Mouse (Mus musculus) hindbrain, embryonic 14.5 days (tissue): Measurements from ENCODE around the gene Mtln. TPM values are rescaled to one million over a fixed set of nuclear protein-coding genes. Genes with fewer than 3 reads are reported as not detected.

Source experiments
- ATAC-seq: fragments of 200-750 bp; cut with Nextera tagmentation; 2 replicates; pipeline ENCODE4 v1.8.0; 2017; ENCODE audit warnings: moderate number of reproducible peaks, mild to moderate bottlenecking, moderate TSS enrichment, moderate library complexity; ENCODE audit not compliant: low FRiP score
- DNase-seq: peaks from one replicate; pipeline ENCODE4 v3.0.0-alpha.2; 2015; ENCODE audit warnings: low spot score
- H3K27ac ChIP-seq: fragments of 300-500 bp; sonication (generic); 2 replicates; pipeline ENCODE4 v1.5.1; 2014; ENCODE audit warnings: mild to moderate bottlenecking, moderate library complexity
- H3K27me3 ChIP-seq: fragments of 300-500 bp; sonication (generic); 2 replicates; pipeline ENCODE4 v1.6.1; 2014; ENCODE audit warnings: mild to moderate bottlenecking, low read length, mixed read lengths; ENCODE audit not compliant: control insufficient read depth, insufficient read depth
- H3K36me3 ChIP-seq: fragments of 300-500 bp; sonication (generic); replicated peaks from 2 replicates; pipeline ENCODE4 v1.6.1; 2014; ENCODE audit not compliant: control insufficient read depth, insufficient read depth
- H3K4me1 ChIP-seq: fragments of 300-500 bp; sonication (generic); replicated peaks from 2 replicates; pipeline ENCODE4 v1.6.1; 2014; ENCODE audit warnings: antibody characterized with exemption, low read length, mixed read lengths; ENCODE audit not compliant: control insufficient read depth, insufficient read depth
- H3K4me2 ChIP-seq: fragments of 300-500 bp; sonication (generic); replicated peaks from 2 replicates; pipeline ENCODE4 v1.6.1; 2014; ENCODE audit warnings: mild to moderate bottlenecking, moderate library complexity
- H3K4me3 ChIP-seq: fragments of 300-500 bp; sonication (generic); replicated peaks from 2 replicates; pipeline ENCODE4 v1.5.1; 2014; ENCODE audit warnings: mild to moderate bottlenecking, low read length
- H3K9ac ChIP-seq: fragments of 300-500 bp; sonication (generic); 2 replicates; pipeline ENCODE4 v1.6.1; 2014
- H3K9me3 ChIP-seq: fragments of 300-500 bp; sonication (generic); 2 replicates; pipeline ENCODE4 v1.6.1; 2016; ENCODE audit warnings: low read length; ENCODE audit not compliant: control insufficient read depth
- WGBS: fragments of 180-500 bp; shearing (Covaris S2); extraction: QIAGEN DNeasy Blood & Tissue Kit; methylation state at CpG from one replicate; pipeline ENCODE4 v1.1.7; 2014; 5-methylcytosine and 5-hydroxymethylcytosine counted together
- polyA plus RNA-seq: library from polyadenylated mRNA; unstranded; fragments of >200 nt; fragmentation: Nextera tagmentation; extraction: Ambion mirVana; gene quantifications from 2 replicates; pipeline ENCODE4 v1.2.1, GENCODE M21; 2014

Gene Mtln
- polyA plus RNA-seq, 1 experiment from 2014 or later: 50.9 TPM

DNA sequence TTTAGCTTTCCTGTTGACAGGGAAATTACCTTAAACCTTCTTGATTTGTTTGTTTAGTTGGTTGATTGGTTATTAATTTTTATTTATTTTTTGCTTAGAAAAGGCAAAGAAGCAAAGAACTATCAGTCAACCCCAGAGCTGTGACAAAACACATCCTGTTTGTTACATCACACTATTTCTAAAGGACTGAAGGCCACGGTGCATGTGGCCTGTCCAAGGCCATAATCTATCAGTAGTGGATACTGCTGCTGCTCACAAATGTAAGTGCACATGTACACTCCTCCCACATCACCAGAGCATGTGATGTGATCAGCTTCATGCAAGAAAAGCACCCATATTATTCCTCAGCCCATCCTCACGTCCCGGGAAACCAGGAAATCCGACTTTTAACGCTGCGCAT, 32.3 kb downstream of the Mtln start:
- ATAC-seq: no peak
- Histone ChIP-seq H3K27me3 (no peaks in the 10 kb centered on the region), H3K4me2 (no peak overlapping the region), H3K9ac (no peak overlapping the region), H3K4me1 (no peaks in the 10 kb centered on the region), H3K9me3 (no peaks in the 10 kb centered on the region), H3K27ac (no peak overlapping the region), H3K4me3 (no peak overlapping the region), H3K36me3 (peaks cover 18% of the 10 kb centered on the region)
- WGBS: 96% methylated on average over 6 of the region's 6 CpGs
- no peak for DNase-seq

GRCm38 (mm10) chr2:127759157-127759880, 33.0 kb downstream of the Mtln start:
- Histone ChIP-seq H3K27me3 (no peaks in the 10 kb centered on the region), H3K27ac (no peak overlapping the region), H3K4me3 (no peak overlapping the region), H3K4me1 (no peaks in the 10 kb centered on the region), H3K9me3 (no peaks in the 10 kb centered on the region), H3K4me2 (no peak overlapping the region), H3K9ac (no peak overlapping the region), H3K36me3 (peaks cover 14% of the 10 kb centered on the region)
- ATAC-seq: no peak
- DNase-seq: no peak
- WGBS: 91% methylated on average over 5 of the region's 5 CpGs

- no peaks in the 10 kb centered on the region for H3K27me3 ChIP-seq
- no peak overlapping the region for H3K4me2 ChIP-seq
- H3K4me3 ChIP-seq: no peak overlapping the region
- ATAC-seq (peak; percentile 60; the same call in 1 of the 2 replicates), DNase-seq (peak; percentile 26)
- H3K36me3 ChIP-seq: peaks cover 8% of the 10 kb centered on the region
- no peaks in the 10 kb centered on the region for H3K9me3 ChIP-seq
- 33% methylated on average over 8 of the region's 8 CpGs for WGBS
- H3K4me1 ChIP-seq: no peaks in the 10 kb centered on the region
- H3K9ac ChIP-seq: no peak overlapping the region
- H3K27ac ChIP-seq: no peak overlapping the region
Observed at GRCm38 (mm10) chr2:127757171-127757570, 35.1 kb downstream of the Mtln start.

GRCm38 (mm10) chr2:127754113-127754512, 38.2 kb downstream of the Mtln start:
- H3K9me3 ChIP-seq: no peaks in the 10 kb centered on the region
- no peaks in the 10 kb centered on the region for H3K4me1 ChIP-seq
- no peak overlapping the region for H3K4me2 ChIP-seq
- H3K36me3 ChIP-seq: no peaks in the 10 kb centered on the region
- ATAC-seq (no peak), DNase-seq (no peak)
- H3K27ac ChIP-seq: no peak overlapping the region
- H3K9ac ChIP-seq: no peak overlapping the region
- no peak overlapping the region for H3K4me3 ChIP-seq
- WGBS: 91% methylated on average over 4 of the region's 4 CpGs
- H3K27me3 ChIP-seq: no peaks in the 10 kb centered on the region

- Histone ChIP-seq H3K9ac (no peak overlapping the region), H3K4me1 (no peaks in the 10 kb centered on the region), H3K27me3 (no peaks in the 10 kb centered on the region), H3K27ac (no peak overlapping the region), H3K36me3 (no peaks in the 10 kb centered on the region), H3K4me3 (no peak overlapping the region), H3K4me2 (no peak overlapping the region), H3K9me3 (no peaks in the 10 kb centered on the region)
- DNase-seq: no peak
- ATAC-seq: no peak
- WGBS: 71% methylated on average over 11 of the region's 11 CpGs
Observed at GRCm38 (mm10) chr2:127751849-127752610, 40.3 kb downstream of the Mtln start.

DNA sequence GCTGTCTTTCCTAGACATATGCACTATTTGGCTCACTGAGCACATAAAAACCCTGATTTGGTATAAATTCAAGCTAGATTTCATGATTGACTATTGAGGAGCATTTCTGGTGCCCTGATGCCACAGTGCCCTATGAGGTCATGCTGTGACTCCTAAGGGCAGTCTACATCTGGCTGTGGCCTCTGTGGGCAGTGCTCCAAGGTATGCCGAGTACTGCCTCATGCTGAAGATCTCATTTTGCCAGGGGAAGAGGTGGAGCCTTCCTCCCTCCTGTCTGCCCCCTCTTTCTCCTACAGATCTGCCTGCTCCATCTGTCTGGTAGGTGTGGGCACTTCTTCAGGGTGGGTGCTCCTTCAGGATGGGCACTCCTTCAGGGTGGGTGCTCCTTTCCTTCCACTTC, 42.9 kb downstream of the Mtln start:
- no peak overlapping the region for H3K4me3 ChIP-seq

DNA sequence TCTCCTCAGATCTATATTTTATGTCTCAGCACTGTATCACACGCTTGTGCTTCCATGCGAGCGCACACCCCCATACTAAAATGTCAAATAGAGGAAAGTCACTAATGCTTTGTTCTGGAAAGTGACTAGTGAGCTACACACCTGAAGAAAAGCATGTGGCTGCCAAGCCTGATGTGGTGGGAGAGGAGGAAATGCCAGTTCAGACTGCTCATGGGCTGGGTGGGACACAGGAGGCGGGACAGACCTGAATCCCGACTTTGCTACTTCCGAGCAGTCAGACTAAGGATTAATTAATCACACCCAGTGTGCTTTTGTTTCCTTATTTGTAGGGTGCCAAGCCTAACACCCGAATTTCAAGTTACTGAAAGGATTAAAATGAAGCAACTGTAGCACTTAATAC, 44.0 kb downstream of the Mtln start:
- no peak for ATAC-seq
- DNase-seq: no peak
- H3K27ac ChIP-seq: no peak overlapping the region
- H3K9ac ChIP-seq: no peak overlapping the region
- H3K9me3 ChIP-seq: no peaks in the 10 kb centered on the region
- no peaks in the 10 kb centered on the region; the same call in 1 of the 2 replicates for H3K36me3 ChIP-seq
- H3K4me2 ChIP-seq: no peak overlapping the region
- WGBS: 73% methylated on average over 7 of the region's 7 CpGs
- H3K4me1 ChIP-seq: no peaks in the 10 kb centered on the region
- no peak overlapping the region for H3K4me3 ChIP-seq
- H3K27me3 ChIP-seq: no peaks in the 10 kb centered on the region

More for the DNA sequence above, 42.9 kb downstream of the Mtln start:
- no peaks in the 10 kb centered on the region; the same call in 1 of the 2 replicates for H3K36me3 ChIP-seq
- WGBS: 67% methylated on average over 1 of the region's 1 CpGs
- no peaks in the 10 kb centered on the region for H3K27me3 ChIP-seq
- no peak overlapping the region for H3K27ac ChIP-seq
- no peaks in the 10 kb centered on the region for H3K9me3 ChIP-seq
- ATAC-seq: no peak
- no peak overlapping the region for H3K4me2 ChIP-seq
- DNase-seq: no peak
- no peak overlapping the region for H3K9ac ChIP-seq
- H3K4me1 ChIP-seq: no peaks in the 10 kb centered on the region

DNA sequence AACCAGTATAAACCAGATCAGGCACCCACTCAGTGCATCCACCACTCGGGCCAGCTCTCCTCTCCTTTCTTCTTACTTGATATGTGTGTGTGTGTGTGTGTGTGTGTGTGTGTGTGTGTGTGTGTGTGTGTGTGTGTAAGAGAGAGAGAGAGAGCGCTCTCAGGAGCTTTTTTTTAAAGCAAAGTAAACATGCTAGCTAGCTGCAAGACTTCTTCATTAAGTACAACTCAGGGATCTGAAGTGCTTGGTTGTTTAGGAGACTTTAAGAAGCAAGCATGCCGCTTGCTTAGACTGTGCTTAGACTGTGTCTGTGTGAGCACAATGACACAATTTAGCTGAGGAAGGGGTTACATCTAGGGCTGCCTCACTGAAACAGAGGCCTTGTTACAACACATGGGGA, 49.7 kb downstream of the Mtln start:
- Histone ChIP-seq H3K9ac (no peak overlapping the region), H3K4me3 (no peak overlapping the region), H3K36me3 (peaks cover 4% of the 10 kb centered on the region; the same call in 1 of the 2 replicates), H3K27ac (no peak overlapping the region), H3K27me3 (no peaks in the 10 kb centered on the region), H3K9me3 (no peaks in the 10 kb centered on the region), H3K4me2 (no peak overlapping the region), H3K4me1 (no peaks in the 10 kb centered on the region)
- WGBS: 93% methylated on average over 3 of the region's 3 CpGs
- no peak for ATAC-seq
- DNase-seq: no peak
